Mouse (Mus musculus) common myeloid progenitor, adult 5-6 weeks (primary cell): Measurements from ENCODE around the gene Tcf12. TPM values are rescaled to one million over a fixed set of nuclear protein-coding genes. Genes with fewer than 3 reads are reported as not detected.

ENCODE experiments used
- ATAC-seq: replicated peaks from 2 replicates; pipeline ENCODE4 v1.8.0; 2016; ENCODE audit warnings: low read depth, mild to moderate bottlenecking, moderate TSS enrichment, inconsistent platforms; ENCODE audit not compliant: poor library complexity, severe bottlenecking
- total RNA-seq: library from RNA; stranded (forward); fragments of 200-1000, 187-1606 nt; gene quantifications from 2 replicates; pipeline ENCODE4 v1.2.3, GENCODE M21; 2017

Gene Tcf12
- total RNA-seq, 1 experiment from 2014 or later, result 64.5 TPM

GRCm38 (mm10) chr9:72092191-72092590 is 19.5 kb downstream of the Tcf12 start:
- ATAC-seq, result no peak

DNA sequence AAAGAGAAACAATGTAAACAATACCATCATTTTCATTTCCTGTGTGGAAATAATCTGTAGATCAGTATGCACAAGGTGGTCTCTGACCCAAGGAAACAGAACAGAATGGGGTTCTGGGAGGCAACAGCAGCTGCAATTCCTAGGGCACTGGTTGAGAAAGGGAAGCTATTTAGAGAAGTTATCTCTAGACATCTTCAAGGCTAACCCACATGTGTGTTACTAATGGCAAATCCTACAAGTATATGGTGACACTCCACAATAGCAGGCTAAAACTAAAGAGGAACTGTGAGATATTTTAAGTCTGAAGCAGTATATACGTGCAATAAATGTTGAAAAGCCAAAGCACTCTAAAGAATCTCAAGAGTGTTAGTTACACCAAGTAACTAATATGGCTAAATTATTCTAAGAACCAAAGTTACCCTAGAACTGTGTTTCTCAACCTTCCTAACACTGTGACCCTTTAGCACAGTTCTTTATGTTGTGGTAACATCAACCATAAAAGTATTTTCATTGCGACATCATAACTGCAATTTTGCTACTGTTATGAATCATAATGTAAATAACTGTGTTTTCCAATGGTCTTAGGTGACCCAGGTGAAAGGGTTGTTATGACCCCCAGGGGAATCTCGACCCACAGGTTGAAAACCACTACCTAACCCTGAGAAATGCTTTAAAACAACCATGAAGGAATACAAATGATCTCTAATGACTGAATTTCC is 22.6 kb downstream of the Tcf12 start:
- ATAC-seq, result peak; percentile 94

DNA sequence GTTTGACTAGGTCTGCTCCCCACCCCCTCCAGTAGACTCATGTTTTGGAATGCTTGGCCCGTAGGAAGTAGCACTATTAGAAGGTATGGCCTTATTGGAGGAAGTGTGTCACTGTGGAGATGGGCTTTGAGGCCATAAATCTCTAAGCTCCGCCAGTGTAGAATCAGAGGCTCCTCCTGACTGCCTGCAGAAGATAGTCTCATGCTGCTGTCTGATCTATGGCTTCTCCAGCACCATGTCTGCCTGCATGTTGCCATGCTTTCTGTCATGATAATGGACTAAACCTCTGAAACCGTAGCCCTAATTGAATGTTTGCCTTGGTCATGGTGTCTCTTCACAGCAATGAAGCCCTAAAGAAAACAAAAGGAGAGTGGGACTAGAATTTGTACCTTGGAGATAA is 26.7 kb downstream of the Tcf12 start:
- no peak for ATAC-seq

DNA sequence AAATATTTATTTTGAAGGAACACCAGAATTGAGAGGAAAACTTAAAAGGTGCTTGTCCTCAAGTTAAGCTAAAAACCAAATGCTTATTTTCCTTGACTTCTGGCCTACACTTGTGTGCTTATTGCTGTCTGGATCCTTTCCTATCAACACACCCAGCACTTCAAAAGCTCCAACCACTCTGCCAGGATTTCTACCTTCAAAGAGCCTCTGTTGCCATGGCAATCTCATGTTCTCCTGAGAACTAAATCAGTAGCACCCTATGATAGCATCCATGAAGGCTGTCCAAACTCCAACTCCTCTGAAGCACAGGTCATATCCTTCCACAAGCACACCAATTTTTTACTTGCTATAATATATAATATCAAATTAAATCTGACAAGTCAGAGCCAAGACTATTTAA is 27.5 kb downstream of the Tcf12 start:
- ATAC-seq, result no peak

DNA sequence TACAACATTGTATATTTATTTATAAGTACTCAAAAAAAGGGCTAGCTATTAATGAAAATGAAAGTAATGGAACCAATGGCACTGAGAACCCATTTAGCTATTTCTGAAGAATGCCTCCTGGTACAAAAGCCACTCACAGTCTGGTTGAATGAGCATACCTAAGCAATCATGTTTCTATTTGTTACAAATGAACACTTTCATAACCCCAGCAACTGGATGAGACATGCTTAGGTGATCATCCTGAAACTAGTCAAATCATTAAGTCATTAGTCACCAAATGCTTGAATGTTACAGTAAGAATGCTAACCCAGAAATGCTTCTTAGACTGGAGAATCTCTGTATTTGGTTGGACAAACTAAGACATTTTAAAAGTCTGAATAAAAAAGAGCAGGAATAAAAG is 35.5 kb downstream of the Tcf12 start:
- ATAC-seq, result no peak

DNA sequence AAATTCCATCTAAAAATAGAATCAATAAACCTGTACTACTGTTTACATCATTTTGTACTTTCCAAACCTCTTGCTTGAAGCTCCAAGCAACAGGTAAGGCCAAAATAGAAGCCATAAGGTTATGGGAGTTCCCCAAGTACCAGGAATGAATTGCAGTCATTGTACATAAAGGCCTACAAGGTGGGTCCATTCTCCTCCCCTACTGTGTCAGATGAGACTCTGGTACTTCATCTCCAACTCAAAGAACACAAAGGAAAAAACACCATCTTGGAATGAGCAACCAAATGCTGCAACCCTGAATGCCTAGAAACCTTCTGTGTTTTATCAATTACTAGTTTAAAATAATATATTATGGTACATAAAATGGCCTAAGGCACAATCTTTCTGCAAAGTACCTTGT is 45.5 kb downstream of the Tcf12 start:
- no peak for ATAC-seq

DNA sequence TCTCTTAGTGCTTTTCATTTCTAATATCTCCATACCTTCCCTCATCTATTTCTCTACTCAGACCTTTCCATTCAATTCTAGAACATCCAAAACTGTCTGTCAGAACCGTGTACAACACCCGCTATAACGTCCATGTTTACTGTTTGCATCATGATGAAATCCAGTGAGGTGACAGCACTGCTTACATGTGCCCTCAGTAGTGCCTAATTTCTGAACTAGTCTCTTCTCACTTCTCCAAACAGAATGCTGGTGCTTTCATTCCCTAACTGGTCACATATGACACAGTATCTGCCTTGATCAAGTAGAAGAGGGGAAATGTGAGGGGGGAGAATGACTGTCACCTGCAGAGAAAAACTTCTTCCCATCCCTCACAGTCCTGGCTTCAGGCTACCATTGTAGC is 58.5 kb downstream of the Tcf12 start:
- ATAC-seq, result no peak

GRCm38 (mm10) chr9:72040156-72040555 is 71.5 kb downstream of the Tcf12 start:
- ATAC-seq, result no peak

GRCm38 (mm10) chr9:72039369-72039768 is 72.3 kb downstream of the Tcf12 start:
- ATAC-seq, result no peak

DNA sequence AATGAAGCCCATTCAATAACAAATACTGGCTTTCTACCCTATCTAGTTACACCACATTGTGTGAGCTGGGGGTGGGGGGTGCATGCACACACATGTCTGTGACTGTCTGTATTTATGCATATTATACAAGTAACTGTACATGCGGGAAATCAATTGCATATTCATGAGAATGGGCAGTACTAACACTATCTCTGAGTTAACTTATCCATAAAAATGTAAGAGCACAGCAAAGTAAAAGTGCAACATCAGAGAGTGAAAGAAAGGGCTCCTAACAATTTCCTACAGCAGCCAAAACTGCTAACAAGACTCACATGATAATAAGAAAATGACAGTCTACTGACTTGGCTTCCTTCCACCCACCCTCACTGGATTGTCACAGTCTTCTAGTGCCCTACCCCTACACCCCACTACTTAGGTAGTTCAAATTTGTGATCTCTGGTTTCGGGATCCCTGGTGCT is 74.6 kb downstream of the Tcf12 start:
- peak; percentile 72 for ATAC-seq

DNA sequence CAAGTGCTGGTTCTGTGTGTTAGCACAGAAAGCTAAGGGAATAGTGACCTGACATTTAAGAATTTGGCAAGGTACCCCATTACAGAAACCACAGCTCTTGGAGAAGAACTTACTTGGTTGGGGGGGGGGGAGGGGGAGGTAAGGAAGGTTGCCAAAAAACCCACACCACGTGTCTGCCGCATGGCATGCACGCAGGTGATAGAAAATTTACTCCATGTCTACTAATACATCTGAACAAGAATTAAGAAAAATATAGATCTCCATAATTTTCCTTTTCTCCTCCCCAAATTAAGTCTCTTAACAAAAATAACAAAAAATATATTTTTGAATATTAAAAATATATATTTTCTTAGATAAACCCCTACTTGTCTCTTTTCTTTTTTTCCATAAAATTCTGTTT is 75.4 kb downstream of the Tcf12 start:
- ATAC-seq, result no peak

- no peak for ATAC-seq
Measured at GRCm38 (mm10) chr9:72033271-72033670, 78.4 kb downstream of the Tcf12 start.

DNA sequence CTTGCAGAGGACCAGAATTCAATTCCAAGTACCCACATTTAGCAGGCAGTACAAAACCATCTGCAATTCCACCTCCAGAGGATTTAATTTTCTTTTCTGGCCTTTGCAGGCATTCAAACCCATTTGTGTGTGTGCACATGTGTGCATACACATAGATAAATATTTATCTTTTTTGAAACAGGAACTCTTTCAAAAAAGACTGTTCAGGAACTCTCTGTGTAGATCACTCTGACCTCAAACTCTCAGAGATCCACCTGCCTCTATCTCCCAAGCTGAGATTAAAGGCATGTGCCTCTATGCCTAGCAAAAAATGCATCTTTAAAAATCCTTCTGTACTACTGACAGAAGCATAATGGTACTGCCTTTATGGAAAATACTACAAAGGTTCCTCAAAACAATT is 81.4 kb downstream of the Tcf12 start:
- ATAC-seq, result no peak

DNA sequence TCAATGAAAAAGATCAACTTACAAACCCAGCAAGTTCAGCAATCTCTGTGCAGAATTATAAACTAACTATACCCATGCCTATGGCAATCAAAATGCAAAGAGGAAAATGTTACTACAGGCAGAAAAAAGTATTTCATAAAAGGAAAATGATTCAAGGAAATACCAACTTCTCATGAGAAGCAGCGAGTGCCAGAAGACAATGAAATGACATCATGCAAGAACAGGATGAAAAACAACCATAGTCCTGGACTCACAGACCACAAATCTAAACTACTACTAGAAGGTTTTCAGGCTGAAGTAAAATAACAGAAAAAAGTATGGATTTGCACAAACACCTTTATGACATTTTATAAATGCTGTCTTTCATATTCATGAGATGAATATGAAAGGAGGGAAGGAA is 82.1 kb downstream of the Tcf12 start:
- ATAC-seq, result no peak

DNA sequence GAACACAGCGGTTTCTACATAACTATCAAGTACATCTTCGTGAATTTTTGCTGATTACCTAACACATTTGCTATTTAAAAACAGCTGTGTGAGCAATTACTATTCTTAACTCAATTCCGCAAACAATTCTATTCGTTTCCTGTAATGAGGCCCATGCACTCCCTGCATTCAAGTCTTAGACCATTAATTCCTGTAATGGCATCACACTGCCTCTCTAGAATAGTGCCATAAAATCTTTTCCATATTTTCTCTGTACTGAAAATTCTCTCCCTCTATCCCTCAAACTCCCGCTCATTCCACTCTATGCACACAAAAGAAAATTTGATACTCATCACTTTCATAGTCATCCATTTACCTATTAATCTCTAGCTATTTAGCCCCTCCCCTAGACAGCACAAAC is 88.4 kb downstream of the Tcf12 start:
- ATAC-seq, result no peak

DNA sequence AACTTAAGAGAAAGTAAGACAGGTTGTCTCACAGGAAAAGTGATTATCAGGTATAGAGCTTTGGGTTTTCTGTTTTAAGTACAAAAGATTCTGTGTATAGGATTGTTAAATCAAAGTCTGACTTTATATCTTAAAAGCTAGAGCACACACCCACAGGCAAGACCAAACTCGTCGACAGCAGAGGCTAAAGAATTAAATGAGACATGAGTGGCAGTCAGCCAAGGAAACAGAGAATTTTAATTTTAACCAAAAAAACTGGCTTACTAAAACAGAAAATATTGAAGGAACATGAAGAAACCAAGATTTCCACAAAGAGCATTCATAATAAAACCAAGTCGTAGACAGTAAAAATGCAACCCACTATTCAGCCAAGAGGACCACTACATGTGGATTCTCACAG is 90.2 kb downstream of the Tcf12 start:
- ATAC-seq, result no peak

DNA sequence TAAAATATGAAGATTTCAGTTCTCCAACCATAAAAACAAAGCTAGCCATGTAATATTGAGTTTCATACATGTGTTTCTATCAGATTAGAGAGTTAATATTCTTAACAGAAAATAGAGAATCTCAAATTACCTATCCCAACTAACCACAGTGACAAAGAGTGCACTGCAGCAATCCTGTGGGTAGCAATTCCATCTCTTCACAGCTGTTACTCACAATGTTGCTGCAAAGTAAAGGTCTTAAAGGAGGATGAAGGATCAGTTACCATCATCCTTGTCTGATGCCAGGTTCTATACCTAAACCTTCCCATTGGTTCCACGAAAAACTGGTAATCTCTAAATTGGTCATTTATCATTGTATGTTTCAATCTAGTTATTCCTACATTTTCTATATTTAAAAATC is 95.7 kb downstream of the Tcf12 start:
- ATAC-seq, result no peak

- ATAC-seq, result no peak
Measured at GRCm38 (mm10) chr9:72014585-72015381, 96.9 kb downstream of the Tcf12 start.

DNA sequence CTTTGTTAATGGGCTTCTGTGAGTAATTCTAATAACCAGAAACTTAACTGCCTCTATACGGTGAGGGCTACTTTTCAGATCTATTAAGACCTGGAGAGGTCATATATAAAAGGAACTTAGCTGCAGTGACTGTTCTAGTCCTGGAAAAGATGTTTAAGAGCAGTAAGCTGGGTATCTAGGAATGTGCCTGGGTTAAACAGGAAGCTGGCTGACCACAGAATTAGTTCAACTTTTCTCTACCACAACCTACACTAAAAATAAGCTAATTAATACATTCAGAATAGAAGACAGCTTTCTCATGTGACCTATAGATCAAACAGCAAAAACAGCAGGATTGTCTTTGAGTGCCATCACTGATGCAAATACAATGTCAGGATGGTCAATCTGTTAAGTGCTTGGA is 98.1 kb downstream of the Tcf12 start:
- ATAC-seq, result 0 out of 2 replicates have a peak, but pooled peaks have one; percentile 50

- ATAC-seq, result no peak
Measured at GRCm38 (mm10) chr9:72008634-72009033, 103.0 kb downstream of the Tcf12 start.

DNA sequence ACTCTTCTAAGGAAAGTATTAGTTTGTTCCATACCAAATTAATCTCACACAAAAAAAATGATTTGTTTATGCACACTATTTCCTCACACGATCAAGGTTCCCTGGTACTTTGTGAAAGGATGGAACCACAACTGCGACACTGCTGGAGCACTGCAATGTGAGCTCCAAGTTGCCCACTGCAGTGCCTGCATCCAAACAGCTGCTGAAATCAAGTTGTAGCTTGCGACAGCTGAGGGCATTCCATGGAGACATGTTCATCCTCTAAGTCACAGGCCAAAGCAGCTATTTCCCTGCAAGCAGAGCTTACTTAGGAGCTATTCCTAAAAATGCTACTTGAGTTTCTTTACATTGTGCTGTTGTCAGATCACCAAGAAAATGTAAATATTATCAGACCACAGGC is 120.5 kb downstream of the Tcf12 start:
- ATAC-seq, result no peak

GRCm38 (mm10) chr9:71990376-71990775 is 121.3 kb downstream of the Tcf12 start:
- no peak for ATAC-seq
